Mouse (Mus musculus) heart, embryonic 11.5 days (tissue): ENCODE results near the gene Rbpj. TPM values are rescaled to one million over a fixed set of nuclear protein-coding genes. Genes with fewer than 3 reads are reported as not detected.

Experiments
- ATAC-seq: fragments of 200-750 bp; cut with Nextera tagmentation; replicated peaks from 2 replicates; pipeline ENCODE4 v1.8.0; 2017; ENCODE audit warnings: moderate library complexity; ENCODE audit not compliant: insufficient number of reproducible peaks, low FRiP score, low TSS enrichment
- H3K27ac ChIP-seq: fragments of 300-500 bp; sonication (generic); 2 replicates; pipeline ENCODE4 v1.5.1; 2014; ENCODE audit warnings: mild to moderate bottlenecking, low read depth, low read length
- H3K27me3 ChIP-seq: fragments of 300-500 bp; sonication (generic); 2 replicates; pipeline ENCODE4 v1.6.1; 2014; ENCODE audit warnings: mild to moderate bottlenecking, low read length, mixed read lengths; ENCODE audit not compliant: control insufficient read depth, insufficient read depth
- H3K36me3 ChIP-seq: fragments of 300-500 bp; sonication (generic); 2 replicates; pipeline ENCODE4 v1.6.1; 2014; ENCODE audit warnings: mild to moderate bottlenecking, low read length, moderate library complexity, mixed read lengths; ENCODE audit not compliant: control insufficient read depth, insufficient read depth
- H3K4me1 ChIP-seq: fragments of 300-500 bp; sonication (generic); 2 replicates; pipeline ENCODE4 v1.6.1; 2014; ENCODE audit warnings: low read length; ENCODE audit not compliant: control insufficient read depth, insufficient read depth
- H3K4me2 ChIP-seq: fragments of 300-500 bp; sonication (generic); 2 replicates; pipeline ENCODE4 v1.6.1; 2014; ENCODE audit warnings: mild to moderate bottlenecking, moderate library complexity
- H3K4me3 ChIP-seq: fragments of 300-500 bp; sonication (generic); 2 replicates; pipeline ENCODE4 v1.5.1; 2014; ENCODE audit warnings: low read depth, low read length
- H3K9ac ChIP-seq: fragments of 300-500 bp; sonication (generic); 2 replicates; pipeline ENCODE4 v1.6.1; 2014; ENCODE audit warnings: mild to moderate bottlenecking, low read depth, low read length, moderate library complexity
- H3K9me3 ChIP-seq: fragments of 300-500 bp; sonication (generic); replicated peaks from 2 replicates; pipeline ENCODE4 v1.6.1; 2016; ENCODE audit warnings: low read length; ENCODE audit not compliant: control insufficient read depth
- WGBS: fragments of 180-500 bp; shearing (Covaris S2); extraction: QIAGEN DNeasy Blood & Tissue Kit; methylation state at CpG from one replicate; pipeline ENCODE4 v1.1.7; 2014; ENCODE audit not compliant: insufficient replicate concordance; 5-methylcytosine and 5-hydroxymethylcytosine counted together
- polyA plus RNA-seq: library from polyadenylated mRNA; unstranded; fragments of >200 nt; fragmentation: Nextera tagmentation; extraction: Ambion mirVana; gene quantifications from 2 replicates; pipeline ENCODE4 v1.2.1, GENCODE M21; 2014

The Rbpj gene
- polyA plus RNA-seq, 1 experiment from 2014 or later: 22.0 TPM

GRCm38 (mm10) chr5:53572496-53572895, 106.5 kb downstream of the Rbpj start:
- ATAC-seq: no peak

GRCm38 (mm10) chr5:53574883-53575442, 109.0 kb downstream of the Rbpj start:
- no peak overlapping the region for H3K4me2 ChIP-seq
- H3K9me3 ChIP-seq: no peaks in the 10 kb centered on the region
- ATAC-seq: no peak
- no peak overlapping the region for H3K9ac ChIP-seq
- no peak overlapping the region for H3K4me3 ChIP-seq
- H3K27ac ChIP-seq: no peak overlapping the region
- H3K27me3 ChIP-seq: no peaks in the 10 kb centered on the region
- no peaks in the 10 kb centered on the region for H3K36me3 ChIP-seq
- 62% methylated on average over 3 of the region's 3 CpGs for WGBS
- no peaks in the 10 kb centered on the region for H3K4me1 ChIP-seq

More at GRCm38 (mm10) chr5:53572496-53572895, 106.5 kb downstream of the Rbpj start:
- H3K4me3 ChIP-seq: no peak overlapping the region
- no peaks in the 10 kb centered on the region for H3K4me1 ChIP-seq
- H3K9ac ChIP-seq: no peak overlapping the region
- H3K9me3 ChIP-seq: no peaks in the 10 kb centered on the region
- no peak overlapping the region for H3K27ac ChIP-seq
- H3K36me3 ChIP-seq: no peaks in the 10 kb centered on the region
- 79% methylated on average over 5 of the region's 5 CpGs for WGBS
- no peak overlapping the region for H3K4me2 ChIP-seq
- no peaks in the 10 kb centered on the region for H3K27me3 ChIP-seq

GRCm38 (mm10) chr5:53577272-53577889, 111.4 kb downstream of the Rbpj start:
- WGBS: 75% methylated on average over 10 of the region's 10 CpGs
- Histone ChIP-seq H3K27ac (no peak overlapping the region), H3K9ac (no peak overlapping the region), H3K4me3 (no peak overlapping the region), H3K4me1 (no peaks in the 10 kb centered on the region), H3K9me3 (no peaks in the 10 kb centered on the region), H3K36me3 (no peaks in the 10 kb centered on the region), H3K27me3 (no peaks in the 10 kb centered on the region), H3K4me2 (no peak overlapping the region)
- no peak for ATAC-seq

- H3K4me1 ChIP-seq: 0 out of 2 replicates have a peak, but pooled peaks cover 3% of the 10 kb centered on the region
- no peak overlapping the region for H3K4me3 ChIP-seq
- ATAC-seq: no peak
- no peak overlapping the region for H3K4me2 ChIP-seq
- no peaks in the 10 kb centered on the region for H3K9me3 ChIP-seq
- H3K9ac ChIP-seq: no peak overlapping the region
- WGBS: 89% methylated on average over 9 of the region's 9 CpGs
- no peaks in the 10 kb centered on the region for H3K36me3 ChIP-seq
- no peaks in the 10 kb centered on the region for H3K27me3 ChIP-seq
- H3K27ac ChIP-seq: no peak overlapping the region
Observed at GRCm38 (mm10) chr5:53584069-53584767, 118.3 kb downstream of the Rbpj start.

- ATAC-seq: peak; percentile 31
- H3K4me1 ChIP-seq: 0 out of 2 replicates have a peak, but pooled peaks cover 3% of the 10 kb centered on the region
- no peaks in the 10 kb centered on the region for H3K9me3 ChIP-seq
- H3K36me3 ChIP-seq: no peaks in the 10 kb centered on the region
- peak overlapping the region; percentile 91 for H3K4me3 ChIP-seq
- H3K27ac ChIP-seq: peak overlapping the region; percentile 87
- H3K9ac ChIP-seq: peak overlapping the region; percentile 95
- H3K27me3 ChIP-seq: no peaks in the 10 kb centered on the region
- 2% methylated on average over 34 of the region's 34 CpGs for WGBS
- peak overlapping the region; percentile 98 for H3K4me2 ChIP-seq
Observed at GRCm38 (mm10) chr5:53588421-53589171, 122.6 kb downstream of the Rbpj start.

- Histone ChIP-seq H3K9ac (peak overlapping the region; percentile 95), H3K27me3 (no peaks in the 10 kb centered on the region), H3K4me2 (peak overlapping the region; percentile 98), H3K4me3 (peak overlapping the region; percentile 91), H3K4me1 (peaks cover 7% of the 10 kb centered on the region), H3K9me3 (no peaks in the 10 kb centered on the region), H3K27ac (peak overlapping the region; percentile 98), H3K36me3 (no peaks in the 10 kb centered on the region)
- peak; percentile 81 for ATAC-seq
- 0% methylated on average over 69 of the region's 72 CpGs for WGBS
Observed at GRCm38 (mm10) chr5:53589172-53589960, 123.4 kb downstream of the Rbpj start.

- H3K4me1 ChIP-seq: peaks cover 8% of the 10 kb centered on the region
- peak overlapping the region; percentile 95 for H3K9ac ChIP-seq
- H3K36me3 ChIP-seq: no peaks in the 10 kb centered on the region
- under 1% methylated on average over 57 of the region's 59 CpGs for WGBS
- H3K4me3 ChIP-seq: peak overlapping the region; percentile 91
- H3K27me3 ChIP-seq: no peaks in the 10 kb centered on the region
- H3K9me3 ChIP-seq: no peaks in the 10 kb centered on the region
- H3K27ac ChIP-seq: peak overlapping the region; percentile 98
- H3K4me2 ChIP-seq: peak overlapping the region; percentile 98
- peak; percentile 86 for ATAC-seq
Observed at GRCm38 (mm10) chr5:53590179-53590765, 124.3 kb downstream of the Rbpj start.
